Mouse (Mus musculus) frontal cortex, adult (tissue): ENCODE data around the gene Pramef25.
"Not testable (repeated sequence)": the region's sequence is repeated elsewhere in the genome, so short reads cannot be mapped to it uniquely, and the experiment has no call there.

Source experiments
- ATAC-seq: cut with Nextera tagmentation; 2 replicates; pipeline ENCODE4 v1.9.2; 2017; ENCODE audit warnings: mild to moderate bottlenecking, moderate library complexity, mixed read lengths; ENCODE audit not compliant: low TSS enrichment

Gene Pramef25

DNA sequence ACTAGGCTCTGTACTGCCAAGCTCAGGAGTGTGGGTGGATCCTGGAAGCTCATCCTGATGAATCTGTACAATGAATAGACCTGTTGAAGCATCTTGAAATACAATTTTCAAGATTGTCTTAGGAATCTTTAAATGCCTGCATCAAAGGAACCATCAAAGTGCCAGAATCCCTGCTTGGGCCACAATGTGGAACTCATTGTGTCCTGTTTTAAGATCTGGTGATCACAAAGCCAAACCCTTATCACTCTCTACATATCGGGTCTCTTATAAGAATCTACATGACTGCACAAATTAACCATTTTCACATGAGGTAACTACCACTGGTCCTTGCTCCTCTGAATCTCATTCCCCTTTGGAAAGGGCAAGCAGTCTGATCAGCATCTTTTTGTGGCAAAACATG, at the start of gene Pramef25:
TSS of gene Pramef25 (minus strand) at position 101 of the 400 bp plus-strand sequence.
- ATAC-seq = not testable (repeated sequence)

- ATAC-seq = not testable (repeated sequence)
Measured at GRCm38 (mm10) chr4:143994269-143994668, 43.5 kb upstream of the Pramef25 start, which contains the start of gene Pramef17. Gene Pramef17, minus strand, starts transcription at chr4:143994369.

DNA sequence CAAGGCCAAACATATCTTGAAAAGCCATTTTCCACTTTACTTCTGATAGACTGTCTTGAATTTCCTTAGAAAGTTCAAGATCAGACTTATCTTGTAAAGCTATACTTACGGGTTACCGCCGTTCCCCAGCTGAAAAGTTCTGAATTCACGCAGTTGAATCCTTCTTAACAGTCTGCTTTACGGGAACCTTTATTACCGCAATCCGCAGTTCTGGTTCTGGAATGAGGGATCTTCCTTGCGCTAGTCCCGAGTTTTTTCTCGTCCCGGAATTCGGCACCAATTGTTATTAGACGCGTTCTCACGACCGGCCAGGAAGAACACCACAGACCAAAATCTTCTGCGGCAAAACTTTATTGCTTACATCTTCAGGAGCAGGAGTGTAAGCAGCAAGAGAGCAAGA, 37.3 kb upstream of the Pramef25 start:
- not testable (repeated sequence) for ATAC-seq

- not testable (repeated sequence) for ATAC-seq
Measured at GRCm38 (mm10) chr4:143987475-143987941, 36.7 kb upstream of the Pramef25 start.

- not testable (repeated sequence) for ATAC-seq
Measured at GRCm38 (mm10) chr4:143985733-143986132, 34.9 kb upstream of the Pramef25 start.

DNA sequence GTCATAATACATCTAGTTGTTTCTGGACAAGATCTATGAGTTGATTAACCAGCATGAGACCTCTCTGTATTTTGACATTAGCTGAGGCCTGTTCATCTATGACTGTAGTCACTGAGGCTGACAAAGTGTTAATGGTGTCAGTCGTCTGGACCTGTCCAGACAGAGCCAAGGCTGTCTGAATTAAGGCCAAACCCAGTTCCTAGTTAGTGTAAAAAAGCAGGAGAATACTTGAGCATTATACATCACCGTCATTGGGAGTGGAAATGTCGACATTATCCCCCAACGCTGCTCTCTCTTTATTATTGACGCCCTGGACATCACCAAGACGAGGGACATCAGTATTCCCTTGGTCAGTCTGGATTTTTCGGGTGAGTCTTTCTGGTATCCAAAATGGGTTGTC, 34.3 kb upstream of the Pramef25 start:
- not testable (repeated sequence) for ATAC-seq

GRCm38 (mm10) chr4:143983446-143983845, 32.6 kb upstream of the Pramef25 start:
- not testable (repeated sequence) for ATAC-seq

DNA sequence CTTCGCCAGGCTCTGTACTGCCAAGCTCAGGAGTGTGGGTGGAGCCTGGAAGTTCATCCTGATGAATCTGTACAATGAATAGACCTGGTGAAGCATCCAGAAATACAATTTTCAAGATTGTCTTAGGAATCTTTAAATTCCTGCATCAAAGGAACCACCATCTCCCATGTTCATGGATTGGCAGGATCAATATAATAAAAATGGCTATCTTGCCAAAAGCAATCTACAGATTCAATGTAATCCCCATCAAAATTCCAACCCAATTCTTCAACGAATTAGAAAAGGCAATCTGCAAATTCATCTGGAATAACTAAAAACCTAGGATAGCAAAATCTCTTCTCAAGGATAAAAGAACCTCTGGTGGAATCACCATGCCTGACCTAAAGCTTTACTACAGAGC, 16.0 kb upstream of the Pramef25 start, which contains the start of gene Gm13101:
TSS of gene Gm13101 (minus strand) at position 101 of the 400 bp plus-strand sequence.
- not testable (repeated sequence) for ATAC-seq

- ATAC-seq = not testable (repeated sequence)
Measured at GRCm38 (mm10) chr4:143900280-143900679, 50.5 kb downstream of the Pramef25 start, which contains the start of gene Pramef6. Gene Pramef6, minus strand, starts transcription at chr4:143900380.
